Mouse (Mus musculus): Measurements from ENCODE around the gene Plxnd1. TPM values are rescaled to one million over a fixed set of nuclear protein-coding genes. Genes with fewer than 3 reads are reported as not detected.

The Plxnd1 gene
- polyA plus RNA-seq (2012; rRNA removed) = 26.2 TPM in 2 replicates

DNA sequence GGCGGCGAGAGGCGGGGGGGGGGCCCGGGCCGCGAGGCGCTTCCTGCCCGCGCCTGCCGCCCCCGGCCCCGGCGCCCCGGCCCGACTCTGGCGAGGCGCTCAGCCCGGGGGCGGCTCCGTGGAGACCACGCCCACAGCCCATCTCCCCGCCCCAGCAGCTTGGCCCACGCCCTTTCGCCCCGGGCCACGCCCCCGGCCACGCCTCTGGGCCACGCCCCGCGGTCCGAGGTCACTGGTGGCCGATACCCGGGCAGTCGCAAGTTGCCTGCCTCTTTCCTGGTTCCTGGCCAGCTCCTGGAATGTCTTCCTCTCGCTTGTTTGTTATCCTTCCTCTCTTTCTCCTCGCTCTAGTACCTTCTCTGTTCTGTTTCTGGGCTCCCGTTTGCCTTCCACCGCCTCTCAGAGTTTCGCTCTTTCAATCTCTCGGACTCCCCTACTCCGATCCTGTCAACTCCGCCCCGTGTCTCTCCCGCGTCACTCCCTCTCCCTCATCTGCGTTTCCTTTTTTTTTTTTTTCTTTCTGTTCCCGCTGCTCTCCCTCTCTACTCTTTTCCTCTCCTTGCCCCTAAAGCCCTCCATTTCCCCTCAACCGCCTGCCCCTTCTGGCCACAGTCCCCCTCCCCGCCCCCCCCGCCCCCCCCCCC lies at the start of gene Plxnd1:
TSS of gene Plxnd1 (minus strand) at position 129 of the 644 bp plus-strand sequence.
- H3K4me3 ChIP-seq (ENCODE audit: low read depth, low read length) = peak within 1 kb of the TSS; percentile 83
- peaks cover 20% of the 10 kb centered on the region for H3K4me1 ChIP-seq (ENCODE audit: control insufficient read depth, insufficient read depth, insufficient read length, low read length)
- H3K27ac ChIP-seq (ENCODE audit: insufficient read depth, low read depth, low read length) = peak within 1 kb of the TSS; percentile 76
- H3K27me3 ChIP-seq (ENCODE audit: control insufficient read depth, insufficient read depth, low read length) = peaks cover 19% of the 10 kb centered on the region
- 1% methylated on average over 47 of the region's 51 CpGs for whole genome bisulfite sequencing
- H3K36me3 ChIP-seq (ENCODE audit: control insufficient read depth, insufficient read depth, low read length) = no peaks in the 10 kb centered on the region
- TF ChIP-seq POLR2A (IDR thresholded peaks at IDR 0.05; ENCODE audit: low read depth, low read length) (peak; percentile 55), CTCF (IDR thresholded peaks at IDR 0.05; ENCODE audit: extremely low read depth, insufficient read length, insufficient replicate concordance, low read depth, low read length) (no peak)

GRCm38 (mm10) chr6:116044039-116044438 lies 49.2 kb upstream of the Plxnd1 start:
- no peaks in the 10 kb centered on the region for H3K27me3 ChIP-seq (ENCODE audit: control insufficient read depth, insufficient read depth, low read length)
- H3K4me1 ChIP-seq (ENCODE audit: control insufficient read depth, insufficient read depth, insufficient read length, low read length) = peaks cover 3% of the 10 kb centered on the region; the same call in 1 of the 2 replicates
- TF ChIP-seq CTCF (IDR thresholded peaks at IDR 0.05; ENCODE audit: extremely low read depth, insufficient read length, insufficient replicate concordance, low read depth, low read length) (no peak), POLR2A (IDR thresholded peaks at IDR 0.05; ENCODE audit: low read depth, low read length) (no peak)
- H3K36me3 ChIP-seq (ENCODE audit: control insufficient read depth, insufficient read depth, low read length) = peaks cover 19% of the 10 kb centered on the region
- H3K4me3 ChIP-seq (ENCODE audit: low read depth, low read length) = no peak overlapping the region
- WGBS = 55% methylated on average over 2 of the region's 2 CpGs
- H3K27ac ChIP-seq (ENCODE audit: insufficient read depth, low read depth, low read length) = no peak overlapping the region

DNA sequence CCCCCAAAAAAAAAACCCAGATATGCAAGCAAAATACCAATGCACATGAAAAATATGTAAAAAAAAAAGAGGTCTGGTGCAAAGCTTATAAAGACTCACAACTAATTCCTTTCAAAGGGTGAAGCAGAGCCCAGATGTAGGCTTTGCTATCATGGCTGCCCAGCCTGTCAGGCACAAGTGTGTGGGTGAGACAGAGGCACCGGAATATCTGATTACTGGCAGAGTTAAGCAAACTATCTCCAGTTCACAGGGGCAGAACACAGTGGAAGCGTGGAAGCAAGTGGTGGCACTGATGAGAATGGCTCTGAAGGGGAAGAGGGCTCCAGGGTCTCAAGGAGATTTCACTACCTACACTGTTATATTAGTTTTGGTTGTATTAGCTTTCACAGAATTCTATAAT lies 43.4 kb upstream of the Plxnd1 start:
- peaks cover 19% of the 10 kb centered on the region for H3K36me3 ChIP-seq (ENCODE audit: control insufficient read depth, insufficient read depth, low read length)
- 91% methylated on average over 2 of the region's 2 CpGs for WGBS

GRCm38 (mm10) chr6:116037281-116037831 lies 42.6 kb upstream of the Plxnd1 start:
- H3K27ac ChIP-seq (ENCODE audit: insufficient read depth, low read depth, low read length) = peak overlapping the region; percentile 70; the same call in 1 of the 2 replicates
- WGBS = 84% methylated on average over 5 of the region's 5 CpGs

More for the DNA sequence above, 43.4 kb upstream of the Plxnd1 start:
- Histone ChIP-seq H3K4me1 (ENCODE audit: control insufficient read depth, insufficient read depth, insufficient read length, low read length) (peaks cover 4% of the 10 kb centered on the region; the same call in 1 of the 2 replicates), H3K27ac (ENCODE audit: insufficient read depth, low read depth, low read length) (no peak overlapping the region), H3K27me3 (ENCODE audit: control insufficient read depth, insufficient read depth, low read length) (no peaks in the 10 kb centered on the region), H3K4me3 (ENCODE audit: low read depth, low read length) (no peak overlapping the region)
- TF ChIP-seq CTCF (IDR thresholded peaks at IDR 0.05; ENCODE audit: extremely low read depth, insufficient read length, insufficient replicate concordance, low read depth, low read length) = no peak
- no peak for TF ChIP-seq POLR2A (IDR thresholded peaks at IDR 0.05; ENCODE audit: low read depth, low read length)

DNA sequence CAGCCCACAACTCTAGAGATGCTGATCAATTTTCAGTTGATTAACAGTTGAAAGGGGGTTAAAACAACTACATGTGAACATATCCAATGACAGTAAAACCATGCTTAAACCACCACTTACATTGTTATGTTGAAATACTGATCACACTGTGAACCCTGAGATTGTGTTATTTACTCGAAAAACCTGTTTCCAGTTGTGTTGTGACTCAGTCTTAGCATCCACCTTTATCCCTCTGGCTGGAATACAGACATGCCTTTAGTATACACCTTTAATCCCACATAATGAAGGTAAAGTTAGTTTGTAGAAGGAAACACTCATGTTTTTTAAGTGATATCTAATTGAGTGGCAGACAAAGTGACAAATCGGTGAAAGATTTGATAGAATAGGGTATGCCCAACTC lies 41.8 kb upstream of the Plxnd1 start:
- no peak overlapping the region for H3K27ac ChIP-seq (ENCODE audit: insufficient read depth, low read depth, low read length)
- no peaks in the 10 kb centered on the region for H3K27me3 ChIP-seq (ENCODE audit: control insufficient read depth, insufficient read depth, low read length)
- no peak for TF ChIP-seq CTCF (IDR thresholded peaks at IDR 0.05; ENCODE audit: extremely low read depth, insufficient read length, insufficient replicate concordance, low read depth, low read length)
- no peak for TF ChIP-seq POLR2A (IDR thresholded peaks at IDR 0.05; ENCODE audit: low read depth, low read length)
- 79% methylated on average over 2 of the region's 2 CpGs for WGBS
- peaks cover 4% of the 10 kb centered on the region; the same call in 1 of the 2 replicates for H3K4me1 ChIP-seq (ENCODE audit: control insufficient read depth, insufficient read depth, insufficient read length, low read length)
- H3K4me3 ChIP-seq (ENCODE audit: low read depth, low read length) = no peak overlapping the region
- peaks cover 13% of the 10 kb centered on the region for H3K36me3 ChIP-seq (ENCODE audit: control insufficient read depth, insufficient read depth, low read length)

More at GRCm38 (mm10) chr6:116037281-116037831, 42.6 kb upstream of the Plxnd1 start:
- TF ChIP-seq POLR2A (IDR thresholded peaks at IDR 0.05; ENCODE audit: low read depth, low read length) (no peak), CTCF (IDR thresholded peaks at IDR 0.05; ENCODE audit: extremely low read depth, insufficient read length, insufficient replicate concordance, low read depth, low read length) (no peak)
- no peaks in the 10 kb centered on the region for H3K27me3 ChIP-seq (ENCODE audit: control insufficient read depth, insufficient read depth, low read length)
- H3K4me3 ChIP-seq (ENCODE audit: low read depth, low read length) = no peak overlapping the region
- peaks cover 17% of the 10 kb centered on the region for H3K36me3 ChIP-seq (ENCODE audit: control insufficient read depth, insufficient read depth, low read length)
- H3K4me1 ChIP-seq (ENCODE audit: control insufficient read depth, insufficient read depth, insufficient read length, low read length) = peaks cover 4% of the 10 kb centered on the region; the same call in 1 of the 2 replicates

DNA sequence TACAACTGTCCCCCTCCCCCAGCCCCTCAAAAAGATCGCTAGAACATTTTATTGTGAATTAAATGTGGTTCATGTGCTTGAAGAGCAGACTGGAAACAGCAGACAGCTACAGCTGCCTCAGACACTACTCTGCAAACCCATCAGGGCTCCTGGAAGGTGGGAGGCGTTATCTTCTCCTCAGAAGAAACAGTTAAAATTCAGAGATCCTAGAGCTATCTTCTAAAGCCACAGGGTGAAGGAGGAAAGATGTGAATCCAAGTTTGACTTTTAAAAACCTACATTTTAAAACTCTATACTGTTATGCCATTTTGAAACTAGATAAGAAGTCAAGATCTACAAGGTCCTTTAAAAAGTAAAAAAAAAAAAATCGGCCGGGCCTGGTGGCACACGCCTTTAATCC lies 36.2 kb upstream of the Plxnd1 start:
- Histone ChIP-seq H3K27ac (ENCODE audit: insufficient read depth, low read depth, low read length) (no peak overlapping the region), H3K27me3 (ENCODE audit: control insufficient read depth, insufficient read depth, low read length) (no peaks in the 10 kb centered on the region), H3K4me3 (ENCODE audit: low read depth, low read length) (no peak overlapping the region), H3K4me1 (ENCODE audit: control insufficient read depth, insufficient read depth, insufficient read length, low read length) (peaks cover 7% of the 10 kb centered on the region; the same call in 1 of the 2 replicates), H3K36me3 (ENCODE audit: control insufficient read depth, insufficient read depth, low read length) (peaks cover 6% of the 10 kb centered on the region; the same call in 1 of the 2 replicates)
- WGBS = 90% methylated on average over 5 of the region's 5 CpGs
- TF ChIP-seq POLR2A (IDR thresholded peaks at IDR 0.05; ENCODE audit: low read depth, low read length) = no peak
- TF ChIP-seq CTCF (IDR thresholded peaks at IDR 0.05; ENCODE audit: extremely low read depth, insufficient read length, insufficient replicate concordance, low read depth, low read length) = no peak

GRCm38 (mm10) chr6:116024666-116025065 lies 29.9 kb upstream of the Plxnd1 start:
- 94% methylated on average over 4 of the region's 4 CpGs for WGBS
- H3K27me3 ChIP-seq (ENCODE audit: control insufficient read depth, insufficient read depth, low read length) = no peaks in the 10 kb centered on the region
- no peak for TF ChIP-seq POLR2A (IDR thresholded peaks at IDR 0.05; ENCODE audit: low read depth, low read length)
- no peak for TF ChIP-seq CTCF (IDR thresholded peaks at IDR 0.05; ENCODE audit: extremely low read depth, insufficient read length, insufficient replicate concordance, low read depth, low read length)
- H3K4me1 ChIP-seq (ENCODE audit: control insufficient read depth, insufficient read depth, insufficient read length, low read length) = peaks cover 7% of the 10 kb centered on the region; the same call in 1 of the 2 replicates
- H3K36me3 ChIP-seq (ENCODE audit: control insufficient read depth, insufficient read depth, low read length) = peaks cover 18% of the 10 kb centered on the region
- no peak overlapping the region for H3K4me3 ChIP-seq (ENCODE audit: low read depth, low read length)
- H3K27ac ChIP-seq (ENCODE audit: insufficient read depth, low read depth, low read length) = no peak overlapping the region

Data from small intestine, adult 2 months (tissue).